Mouse (Mus musculus): ENCODE results near the gene Pld3. TPM values are rescaled to one million over a fixed set of nuclear protein-coding genes. Genes with fewer than 3 reads are reported as not detected.

Gene Pld3
- 3.8 and 10.6 TPM in 2 replicates for total RNA-seq (2014; fragmentation: Nextera tagmentation)
- 3.8 and 6.3 TPM in 2 replicates for total RNA-seq (2017)

DNA sequence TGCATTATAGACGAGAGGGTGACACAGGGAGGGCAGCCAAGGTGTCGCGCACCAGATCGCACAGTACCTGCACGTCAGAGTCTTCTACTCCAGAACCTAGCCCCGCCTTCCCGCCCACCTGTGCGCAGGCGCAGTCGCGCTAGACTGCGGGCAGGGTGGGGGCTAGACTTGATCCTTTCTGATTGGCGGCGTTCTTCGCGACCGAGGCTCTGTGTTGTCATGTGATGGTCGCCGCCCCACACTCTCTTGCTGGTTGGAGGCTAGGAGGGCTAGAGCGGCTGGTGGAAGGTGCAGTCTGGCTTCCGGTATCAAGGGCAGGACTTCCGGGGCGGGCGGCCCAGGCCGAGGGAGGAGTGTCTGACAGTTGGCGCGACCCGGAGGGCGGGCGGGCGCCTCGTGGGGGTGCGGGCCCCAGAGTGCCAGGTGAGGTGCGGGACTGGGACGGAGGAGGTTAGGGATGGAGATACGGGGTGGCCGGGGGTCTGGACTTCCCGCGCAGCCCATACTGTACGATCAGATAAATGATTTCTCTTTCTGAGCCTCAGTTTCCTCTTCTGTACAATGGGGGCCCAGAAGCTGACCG is at the start of gene Pld3, which contains the start of gene 2310022A10Rik:
Gene Pld3 (minus strand): TSS at position 288 of the 583 bp plus-strand sequence.
Gene 2310022A10Rik (plus strand): TSS at position 303 of the 583 bp plus-strand sequence.
- ATAC-seq (replicated peaks; ENCODE audit: poor library complexity, severe bottlenecking), result peak; percentile 97

DNA sequence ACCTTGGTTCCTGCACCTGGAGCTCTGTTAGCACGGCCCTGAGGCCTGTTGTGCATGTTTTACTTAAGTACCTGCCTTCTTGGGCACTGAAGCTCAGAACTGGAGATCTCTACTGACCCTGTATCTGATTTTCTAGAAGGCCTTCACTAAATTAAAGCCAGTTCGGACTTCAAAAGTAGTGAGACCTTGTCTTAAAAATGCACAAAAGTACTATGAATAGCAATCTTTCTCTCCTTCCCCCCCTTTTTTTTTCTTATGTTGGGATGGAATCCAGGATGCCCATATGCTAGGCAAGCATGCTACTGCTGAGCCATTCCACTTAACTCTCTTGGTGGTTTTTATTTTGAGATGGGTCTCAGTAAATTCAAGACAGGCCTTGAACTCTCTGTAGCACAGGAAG is 49.1 kb upstream of the Pld3 start:
- no peak for ATAC-seq (replicated peaks; ENCODE audit: poor library complexity, severe bottlenecking)

DNA sequence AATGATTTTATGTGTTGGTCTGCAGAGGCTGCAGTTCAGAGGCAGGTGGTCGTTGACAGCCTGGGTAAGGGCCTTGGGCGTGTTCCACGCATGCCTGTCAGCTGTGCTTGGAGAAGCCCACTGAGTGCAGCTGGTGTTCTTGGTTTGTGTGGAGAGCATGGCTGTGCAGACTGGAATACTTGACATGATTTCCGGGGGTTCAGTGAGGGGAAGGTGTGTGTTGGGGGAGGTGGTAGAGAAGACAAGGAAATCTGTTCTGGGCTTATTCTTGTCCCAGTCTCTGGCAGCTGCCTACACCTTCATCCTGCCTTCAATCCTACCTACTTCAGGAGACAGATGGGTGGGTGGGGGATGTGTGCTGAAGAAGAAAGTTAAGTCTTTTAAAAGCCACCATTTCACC is 48.6 kb upstream of the Pld3 start:
- no peak for ATAC-seq (replicated peaks; ENCODE audit: poor library complexity, severe bottlenecking)

DNA sequence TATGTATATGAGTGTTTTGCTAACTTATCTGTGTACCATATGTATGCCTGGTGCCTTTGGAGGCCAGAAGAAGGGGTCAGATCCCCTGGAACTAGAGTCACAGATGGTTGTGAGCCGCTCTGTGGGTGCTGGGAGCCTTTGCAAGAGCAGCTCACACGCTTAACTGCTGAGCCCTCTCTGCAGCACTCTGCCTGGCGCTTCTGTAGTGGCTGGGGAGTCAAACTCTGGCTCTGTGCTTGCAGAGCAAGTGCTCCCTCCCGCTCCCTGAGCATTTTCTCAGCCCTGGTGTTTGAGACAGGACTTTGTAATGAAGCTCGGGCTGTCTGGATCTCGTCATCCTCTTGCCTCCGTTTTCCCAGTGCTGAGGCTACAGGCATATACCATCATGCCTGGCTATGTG is 45.0 kb upstream of the Pld3 start:
- ATAC-seq (replicated peaks; ENCODE audit: poor library complexity, severe bottlenecking), result no peak

GRCm38 (mm10) chr7:27596586-27597503 is 43.8 kb upstream of the Pld3 start:
- no peak for ATAC-seq (replicated peaks; ENCODE audit: poor library complexity, severe bottlenecking)

- no peak for ATAC-seq (replicated peaks; ENCODE audit: poor library complexity, severe bottlenecking)
Observed at GRCm38 (mm10) chr7:27592934-27593645, 40.1 kb upstream of the Pld3 start.

DNA sequence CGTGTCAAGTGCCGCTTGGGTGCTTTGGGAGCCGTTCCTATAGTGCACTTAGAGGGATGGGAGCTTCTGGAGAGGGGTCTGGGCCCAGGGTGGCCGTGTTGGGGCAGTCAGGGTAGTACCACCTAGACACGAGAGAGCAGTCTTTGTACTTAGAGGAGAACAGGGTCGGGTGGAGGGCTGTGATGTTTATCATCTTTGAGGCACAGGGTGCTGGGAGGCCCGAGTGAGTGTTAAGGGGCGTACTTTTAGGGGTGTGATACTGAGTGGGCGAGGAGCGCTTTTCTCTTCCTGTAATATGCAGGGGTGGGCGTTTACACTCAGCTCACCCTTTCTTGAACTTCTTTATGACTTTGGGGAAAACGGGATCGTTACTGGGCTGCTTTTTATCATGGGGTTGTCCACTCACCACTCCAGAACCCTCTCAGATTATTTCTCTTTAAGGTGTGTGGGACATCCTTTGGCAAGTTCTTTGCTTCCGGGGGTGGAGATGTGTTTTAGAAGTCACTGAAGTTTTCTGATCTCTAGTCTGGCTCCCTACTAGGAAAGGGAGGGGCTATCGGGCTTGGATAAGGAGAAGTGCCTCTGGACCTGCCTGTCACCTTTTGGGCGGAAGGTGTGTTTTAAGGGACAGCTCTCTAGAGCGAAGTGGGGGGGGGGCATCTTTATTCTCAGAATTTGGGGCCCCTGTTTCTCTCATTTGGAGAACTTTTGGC is 39.4 kb upstream of the Pld3 start:
- peak; percentile 28 for ATAC-seq (replicated peaks; ENCODE audit: poor library complexity, severe bottlenecking)

DNA sequence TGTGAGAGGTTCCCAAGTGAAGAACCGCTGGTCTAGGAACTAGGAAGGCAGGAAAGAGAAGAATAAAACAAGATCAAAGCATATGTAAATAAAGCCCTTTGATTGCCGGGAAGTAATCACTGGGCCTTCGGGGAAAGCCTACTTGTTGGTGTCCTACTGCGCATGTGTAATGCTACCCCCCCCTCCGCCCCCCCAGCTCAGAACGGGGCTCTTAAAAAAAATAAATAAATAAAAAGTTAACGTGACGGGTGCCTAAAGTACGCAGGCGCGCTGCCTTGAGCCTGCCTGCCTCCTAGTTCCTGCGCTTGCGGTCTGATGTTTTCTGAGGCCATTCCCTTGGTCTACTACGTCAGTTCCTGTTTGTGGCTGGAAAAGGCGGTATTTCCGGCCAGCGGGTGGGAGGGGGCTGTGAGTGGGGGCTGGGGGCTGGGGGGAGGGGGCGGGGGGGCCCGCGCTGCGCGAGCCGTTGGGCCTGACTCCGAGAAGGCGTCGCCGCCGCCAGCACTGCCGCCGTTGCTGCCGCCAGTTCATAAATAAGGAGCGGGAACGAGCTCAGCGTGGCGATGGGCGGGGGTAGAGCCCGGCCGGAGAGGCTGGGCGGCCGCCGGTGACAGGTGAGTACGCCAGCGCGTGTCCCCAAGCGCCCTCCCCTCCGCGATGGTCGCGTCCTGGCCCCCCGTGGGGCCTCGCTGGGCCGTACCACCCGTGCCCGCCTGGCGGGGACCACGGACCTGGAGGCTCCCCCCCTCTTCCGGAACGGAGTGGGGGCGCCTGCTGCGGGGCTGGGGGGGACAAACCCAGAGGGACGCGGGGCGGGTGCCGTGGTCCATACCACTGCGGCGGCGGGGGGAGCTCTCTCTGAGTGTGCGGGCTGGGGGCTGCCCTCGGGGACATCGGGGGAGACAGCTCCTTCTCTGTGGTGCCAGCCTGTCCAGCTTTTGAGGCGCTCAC is 38.5 kb upstream of the Pld3 start, which contains the start of gene Akt2:
Gene Akt2 (plus strand): TSS at position 287 of the 951 bp plus-strand sequence.
- ATAC-seq (replicated peaks; ENCODE audit: poor library complexity, severe bottlenecking), result peak; percentile 81

DNA sequence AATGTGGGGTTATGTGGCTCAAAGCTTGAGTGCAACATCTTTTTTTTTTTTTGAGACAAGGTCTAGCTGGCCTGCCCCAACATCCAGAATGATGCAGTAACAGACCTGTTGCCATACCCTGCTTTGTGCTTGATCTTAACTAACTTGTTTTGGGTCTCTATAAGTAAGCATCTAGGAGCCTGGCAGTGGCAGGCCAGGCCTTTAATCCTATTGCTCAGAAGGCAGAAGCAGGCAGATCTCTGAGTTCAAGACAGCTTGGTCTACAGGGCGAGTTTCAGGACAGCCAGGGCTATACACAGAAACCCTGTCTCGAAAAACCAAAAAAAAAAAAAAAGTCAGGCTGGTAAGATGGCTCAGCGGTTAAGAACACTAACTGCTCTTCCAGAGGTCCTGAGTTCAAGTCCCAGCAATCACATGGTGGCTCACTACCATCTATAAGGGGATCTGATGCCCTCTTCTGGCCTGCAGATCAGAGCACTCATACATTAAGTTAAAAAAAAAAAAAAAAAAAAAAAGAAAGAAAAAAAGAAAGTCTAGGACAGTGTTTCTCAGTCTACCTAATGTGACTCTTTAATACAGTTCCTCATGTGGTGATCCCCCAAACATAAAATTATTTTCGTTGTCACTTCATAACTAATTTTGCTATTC is 37.7 kb upstream of the Pld3 start:
- ATAC-seq (replicated peaks; ENCODE audit: poor library complexity, severe bottlenecking), result no peak

- ATAC-seq (replicated peaks; ENCODE audit: poor library complexity, severe bottlenecking), result no peak
Observed at GRCm38 (mm10) chr7:27590088-27590487, 37.1 kb upstream of the Pld3 start.

DNA sequence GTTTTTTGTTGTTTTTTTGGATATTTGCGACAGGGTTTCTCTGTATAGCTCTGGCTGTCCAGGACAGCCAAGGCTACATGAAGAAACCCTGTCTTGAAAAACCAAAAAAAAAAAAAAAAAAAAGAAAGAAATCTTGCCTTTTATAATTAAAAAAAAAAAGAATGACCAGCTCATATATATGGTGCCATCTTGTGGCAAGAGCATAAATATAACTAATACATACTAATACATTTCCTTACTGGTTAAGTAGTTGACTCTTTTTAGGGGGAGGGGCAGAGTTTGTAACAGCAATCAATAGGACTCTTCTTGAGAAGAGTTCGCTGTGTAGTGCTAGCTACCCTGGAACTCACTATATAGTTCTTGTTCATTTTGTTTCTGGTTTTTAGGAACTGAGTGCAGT is 34.7 kb upstream of the Pld3 start:
- ATAC-seq (replicated peaks; ENCODE audit: poor library complexity, severe bottlenecking), result no peak

- ATAC-seq (replicated peaks; ENCODE audit: poor library complexity, severe bottlenecking), result no peak
Observed at GRCm38 (mm10) chr7:27586861-27587260, 33.8 kb upstream of the Pld3 start.

GRCm38 (mm10) chr7:27580380-27581174 is 27.6 kb upstream of the Pld3 start:
- ATAC-seq (replicated peaks; ENCODE audit: poor library complexity, severe bottlenecking), result no peak

GRCm38 (mm10) chr7:27578465-27578864 is 25.4 kb upstream of the Pld3 start:
- no peak for ATAC-seq (replicated peaks; ENCODE audit: poor library complexity, severe bottlenecking)

GRCm38 (mm10) chr7:27577589-27577988 is 24.6 kb upstream of the Pld3 start:
- peak; percentile 78 for ATAC-seq (replicated peaks; ENCODE audit: poor library complexity, severe bottlenecking)

DNA sequence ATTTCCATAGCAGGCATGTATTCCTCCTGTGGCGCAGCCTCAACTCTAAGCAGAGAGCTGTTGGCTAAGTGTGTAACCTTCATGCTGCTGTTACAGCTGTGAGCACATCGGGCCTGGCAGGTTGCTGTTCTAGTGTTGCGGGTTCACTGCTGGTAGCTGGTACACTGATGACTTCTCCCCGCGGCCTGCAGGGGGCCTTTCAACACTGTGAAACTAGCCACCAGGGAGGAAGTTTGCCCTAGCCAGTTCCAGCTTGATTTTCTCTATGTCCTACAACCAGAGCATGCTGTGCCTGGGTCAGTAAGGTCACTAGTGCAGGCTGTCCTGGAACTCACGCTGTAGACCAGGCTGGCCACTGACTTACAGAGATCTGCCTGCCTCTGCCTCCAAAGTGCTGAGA is 23.9 kb upstream of the Pld3 start:
- ATAC-seq (replicated peaks; ENCODE audit: poor library complexity, severe bottlenecking), result peak; percentile 69

DNA sequence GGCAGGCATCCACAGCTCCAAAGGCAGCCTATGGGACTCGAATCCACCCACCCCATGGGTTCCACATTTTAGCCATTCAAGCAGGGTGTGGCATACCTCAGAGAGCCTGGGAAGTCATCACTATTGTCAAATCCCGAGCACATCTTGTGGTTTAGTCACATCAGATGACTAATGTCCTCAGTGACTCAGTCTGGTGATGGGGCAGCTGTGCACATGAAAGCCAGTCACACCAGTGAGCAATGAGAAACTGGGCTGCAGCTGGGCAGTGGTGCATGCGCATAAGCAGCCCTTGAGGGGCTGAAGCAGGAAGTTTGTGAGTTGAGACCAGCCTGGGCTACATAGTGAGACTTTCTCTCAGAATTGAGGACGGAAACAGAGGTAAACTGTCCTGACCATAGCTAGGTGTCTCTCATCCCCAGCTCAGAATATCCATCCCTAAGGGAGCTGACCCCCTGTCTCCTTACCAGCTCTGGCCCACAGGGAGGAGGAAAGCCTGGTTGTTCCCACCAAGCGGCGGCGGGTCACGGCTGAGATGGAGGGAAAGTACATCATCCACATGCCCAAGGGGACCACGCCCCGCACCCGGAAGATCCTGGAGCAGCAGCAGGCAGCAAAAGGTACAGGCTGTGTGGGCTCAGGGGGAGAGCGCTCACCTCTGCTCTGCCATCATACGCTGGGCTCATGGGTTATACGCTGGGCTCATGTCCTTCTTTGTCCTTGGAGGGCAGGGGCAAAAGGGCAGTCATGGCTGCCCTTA is 21.3 kb upstream of the Pld3 start:
- ATAC-seq (replicated peaks; ENCODE audit: poor library complexity, severe bottlenecking), result no peak
